Mouse (Mus musculus) kidney, embryonic 14.5 days (tissue): ENCODE measurements at regions not wholly inside any gene's neighbourhood (a gene's known extent, or its start where the extent isn't known, plus 50 kb on each side); places are given as distances from the start of the nearest gene placed in this dataset.

ENCODE experiments used
- ATAC-seq: fragments of 200-750 bp; cut with Nextera tagmentation; 2 replicates; pipeline ENCODE4 v1.8.0; 2017; ENCODE audit warnings: moderate number of reproducible peaks, mild to moderate bottlenecking, moderate TSS enrichment, moderate library complexity; ENCODE audit not compliant: low FRiP score, low TSS enrichment
- H3K27ac ChIP-seq: fragments of 300-500 bp; sonication (generic); 2 replicates; pipeline ENCODE4 v1.5.1; 2014; ENCODE audit warnings: low read depth, mild to moderate bottlenecking, low read length, moderate library complexity, mixed read lengths
- H3K27me3 ChIP-seq: fragments of 300-500 bp; sonication (generic); 2 replicates; pipeline ENCODE4 v1.6.1; 2014; ENCODE audit warnings: mild to moderate bottlenecking, low read length; ENCODE audit not compliant: control insufficient read depth, insufficient read depth
- H3K36me3 ChIP-seq: fragments of 300-500 bp; sonication (generic); 2 replicates; pipeline ENCODE4 v1.6.1; 2014; ENCODE audit warnings: low read length, mixed read lengths; ENCODE audit not compliant: control insufficient read depth, insufficient read depth
- H3K4me1 ChIP-seq: fragments of 300-500 bp; sonication (generic); 2 replicates; pipeline ENCODE4 v1.6.1; 2014; ENCODE audit warnings: low read length, mixed read lengths; ENCODE audit not compliant: control insufficient read depth, insufficient read depth
- H3K4me2 ChIP-seq: fragments of 300-500 bp; sonication (generic); replicated peaks from 2 replicates; pipeline ENCODE4 v1.6.1; 2014; ENCODE audit warnings: low read depth, mild to moderate bottlenecking, low read length
- H3K4me3 ChIP-seq: fragments of 300-500 bp; sonication (generic); 2 replicates; pipeline ENCODE4 v1.5.1; 2014; ENCODE audit warnings: mild to moderate bottlenecking, low read length
- H3K9ac ChIP-seq: fragments of 300-500 bp; sonication (generic); 2 replicates; pipeline ENCODE4 v1.6.1; 2014; ENCODE audit warnings: low read depth, mild to moderate bottlenecking, low read length, moderate library complexity
- H3K9me3 ChIP-seq: fragments of 300-500 bp; sonication (generic); 2 replicates; pipeline ENCODE4 v1.6.1; 2016; ENCODE audit warnings: low read length; ENCODE audit not compliant: control insufficient read depth
- WGBS: fragments of 180-500 bp; shearing (Covaris S2); extraction: QIAGEN DNeasy Blood & Tissue Kit; methylation state at CpG from one replicate; pipeline ENCODE4 v1.1.7; 2014; 5-methylcytosine and 5-hydroxymethylcytosine counted together

DNA sequence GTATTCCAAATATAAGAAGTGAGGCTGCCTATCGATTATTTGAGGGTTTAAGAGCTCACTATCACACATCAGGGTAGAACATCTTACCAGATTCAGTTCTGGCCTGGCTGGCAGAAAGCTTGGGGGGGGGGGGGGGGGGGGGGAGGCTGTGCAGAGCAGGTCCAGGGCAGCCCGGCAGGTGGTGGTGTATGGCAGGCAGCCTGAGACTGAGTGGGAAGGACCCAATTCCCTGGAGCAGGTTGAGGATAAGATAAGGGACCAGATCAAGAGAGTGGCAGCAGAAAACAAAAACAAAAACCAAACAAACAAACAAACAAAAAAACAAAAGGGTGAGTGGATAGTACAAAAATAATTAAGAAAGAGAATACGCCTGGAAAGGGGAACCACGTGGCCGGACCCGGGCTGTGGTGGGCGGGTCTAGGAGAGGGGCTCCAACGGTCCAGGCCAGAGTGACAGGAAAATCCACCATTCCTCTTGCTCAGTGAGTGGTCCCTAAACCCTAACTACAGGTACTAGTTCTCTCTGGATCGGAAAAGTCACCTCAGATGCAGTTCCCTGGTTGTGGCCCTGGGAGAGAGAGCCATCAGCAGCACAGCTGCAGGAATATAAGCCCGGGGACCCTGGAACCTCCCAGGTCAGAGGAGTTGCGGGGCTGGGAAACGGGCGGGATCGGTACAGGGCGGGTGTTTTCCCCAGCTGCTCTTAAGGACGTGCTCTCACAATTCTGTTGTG lies 73.3 kb downstream of the Vmn2r112 start:
- Histone ChIP-seq H3K27me3 (no peaks in the 10 kb centered on the region), H3K36me3 (no peaks in the 10 kb centered on the region), H3K4me3 (peak overlapping the region; percentile 49), H3K27ac (no peak overlapping the region), H3K9me3 (no peaks in the 10 kb centered on the region), H3K4me2 (peak overlapping the region; percentile 44), H3K9ac (peak overlapping the region; percentile 55; the same call in 1 of the 2 replicates), H3K4me1 (no peaks in the 10 kb centered on the region)
- peak; percentile 99 for ATAC-seq
- 20% methylated on average over 16 of the region's 16 CpGs for whole genome bisulfite sequencing
